Mouse (Mus musculus) cerebellum, adult 9-11 months (tissue): ENCODE measurements around the gene Vmn1r207-ps.
"Not testable (repeated sequence)": the region's sequence is repeated elsewhere in the genome, so short reads cannot be mapped to it uniquely, and the experiment has no call there.

Experiments used
- DNase-seq: peaks from one replicate; pipeline ENCODE4 v3.0.0; 2022

The Vmn1r207-ps gene

DNA sequence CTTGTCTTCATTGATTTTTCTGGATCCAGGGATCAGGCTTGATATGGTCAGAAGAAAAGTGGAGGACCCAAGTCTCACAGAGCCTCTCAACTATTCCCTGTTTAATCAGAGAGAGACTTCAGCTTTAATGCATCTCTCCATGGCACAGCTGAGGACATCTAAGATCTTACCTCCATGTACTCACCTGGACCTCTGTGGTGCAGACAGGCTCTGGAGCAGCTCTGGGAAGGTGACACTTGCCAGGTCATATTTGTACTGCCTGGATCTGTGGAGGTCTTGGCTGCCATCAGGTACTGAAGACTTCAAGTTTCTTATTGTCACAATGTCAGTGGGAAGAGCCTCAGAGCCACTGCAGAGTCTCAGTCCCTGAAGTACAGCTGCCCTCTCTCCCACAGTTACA is at the start of gene Vmn1r207-ps:
Gene Vmn1r207-ps, minus strand, starts transcription at position 101 of the 400 bp plus-strand sequence.
- DNase-seq, result not testable (repeated sequence)

DNA sequence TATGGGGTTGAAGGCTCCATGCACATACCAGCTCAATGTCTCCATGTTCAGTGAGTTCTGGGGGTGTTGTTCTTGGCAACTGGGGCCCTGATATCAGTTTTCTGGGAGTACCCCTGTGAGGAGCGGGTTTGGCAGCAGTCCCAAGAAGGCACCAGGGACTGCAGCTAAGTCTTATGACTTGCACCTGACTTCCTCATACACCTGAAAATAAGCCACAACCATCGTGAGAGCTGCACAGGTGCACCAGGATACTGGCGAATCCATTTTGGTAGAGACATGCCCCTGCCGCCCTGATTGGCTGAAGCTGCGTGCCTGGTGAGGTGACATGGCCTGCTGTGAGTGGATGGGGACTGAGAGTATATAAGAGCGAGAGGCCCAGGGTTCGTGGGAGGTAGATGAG is 47.9 kb upstream of the Vmn1r207-ps start, which contains the start of gene Vmn1r208:
Gene Vmn1r208, minus strand, starts transcription at position 101 of the 400 bp plus-strand sequence.
- DNase-seq, result not testable (repeated sequence)

DNA sequence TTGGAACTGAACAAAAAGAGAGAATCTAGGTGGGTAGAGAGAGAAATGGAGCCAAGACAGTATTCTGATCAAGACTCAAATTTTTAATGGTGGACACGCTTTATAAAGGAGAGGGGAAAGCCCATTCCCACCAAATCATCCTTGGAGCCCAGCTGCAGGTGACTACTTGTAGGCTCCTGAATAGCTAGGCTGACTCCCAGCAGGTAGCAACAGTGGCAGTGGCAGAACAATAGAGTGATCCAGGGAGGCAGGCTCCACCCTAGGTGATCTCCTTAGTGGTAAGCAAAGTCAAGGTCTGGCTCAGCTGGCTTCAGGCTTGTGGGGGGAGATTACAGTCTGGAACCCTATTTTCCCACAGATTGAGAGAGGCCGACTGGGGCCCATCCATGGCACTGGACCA is 42.2 kb upstream of the Vmn1r207-ps start:
- not testable (repeated sequence) for DNase-seq

DNA sequence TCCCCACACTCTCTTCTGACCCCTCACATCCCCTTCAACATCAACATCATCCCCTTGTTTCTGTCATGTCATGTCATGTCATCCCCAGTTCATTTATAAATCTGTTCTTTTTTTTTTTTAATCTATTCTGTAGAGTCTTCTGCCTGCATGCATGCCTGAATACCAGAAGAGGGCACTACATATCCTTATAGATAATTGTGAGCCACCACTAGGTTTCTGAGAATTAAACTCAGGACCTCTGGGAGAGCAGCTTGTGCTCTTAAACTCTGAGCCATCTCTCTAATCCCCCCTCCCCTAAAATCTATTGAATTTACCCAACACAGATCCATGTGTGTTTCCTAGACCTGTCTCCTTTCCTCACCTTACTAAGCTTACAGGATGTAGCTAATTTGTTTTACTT is 18.1 kb upstream of the Vmn1r207-ps start:
- DNase-seq, result no peak

DNA sequence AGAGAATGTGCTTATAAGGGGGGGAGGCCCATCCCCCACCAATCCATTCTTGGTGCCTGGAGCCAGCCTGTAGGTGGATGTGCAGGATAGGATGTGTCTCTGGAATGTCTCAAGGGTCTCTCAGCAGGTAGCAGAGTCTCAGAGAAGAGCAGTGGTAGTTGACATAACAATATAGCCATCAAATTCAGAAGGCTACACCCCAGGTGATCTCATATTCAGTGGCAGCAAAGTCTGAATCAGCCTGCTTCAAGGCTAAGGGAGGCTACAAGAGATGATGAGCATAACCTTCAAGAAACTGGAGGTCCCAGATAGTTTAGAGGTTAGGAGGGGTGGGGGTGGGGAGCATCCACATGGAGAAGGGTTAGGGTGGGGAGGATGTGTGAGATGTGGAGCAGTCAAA is 22.5 kb downstream of the Vmn1r207-ps start:
- not testable (repeated sequence) for DNase-seq

DNA sequence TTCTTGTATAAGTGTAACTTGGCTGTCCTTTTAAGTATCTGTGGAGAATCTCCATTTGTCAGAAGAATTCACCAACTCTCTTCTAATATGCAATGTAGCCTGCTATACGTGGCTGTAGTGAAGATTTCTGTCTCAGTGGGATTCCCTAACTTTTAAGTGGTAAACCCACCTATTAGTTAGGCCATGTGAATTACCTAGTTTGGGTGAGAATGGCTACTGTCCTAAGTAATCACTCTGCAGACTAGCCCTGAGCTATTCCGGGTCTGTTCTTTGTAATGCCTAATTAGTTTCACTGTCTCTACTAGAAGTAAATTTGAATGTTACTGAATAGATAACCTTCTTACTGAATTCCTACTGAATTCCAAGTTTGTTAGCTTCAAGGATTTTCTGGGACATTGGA is 26.5 kb downstream of the Vmn1r207-ps start:
- DNase-seq, result not testable (repeated sequence)
